Mouse (Mus musculus) MN1 (cell line): Measurements from ENCODE around the gene Gm49396.

Experiments
- DNase-seq: peaks from one replicate; pipeline ENCODE4 v3.0.0-alpha.2; 2016; ENCODE audit warnings: low spot score

Gm49396 gene

DNA sequence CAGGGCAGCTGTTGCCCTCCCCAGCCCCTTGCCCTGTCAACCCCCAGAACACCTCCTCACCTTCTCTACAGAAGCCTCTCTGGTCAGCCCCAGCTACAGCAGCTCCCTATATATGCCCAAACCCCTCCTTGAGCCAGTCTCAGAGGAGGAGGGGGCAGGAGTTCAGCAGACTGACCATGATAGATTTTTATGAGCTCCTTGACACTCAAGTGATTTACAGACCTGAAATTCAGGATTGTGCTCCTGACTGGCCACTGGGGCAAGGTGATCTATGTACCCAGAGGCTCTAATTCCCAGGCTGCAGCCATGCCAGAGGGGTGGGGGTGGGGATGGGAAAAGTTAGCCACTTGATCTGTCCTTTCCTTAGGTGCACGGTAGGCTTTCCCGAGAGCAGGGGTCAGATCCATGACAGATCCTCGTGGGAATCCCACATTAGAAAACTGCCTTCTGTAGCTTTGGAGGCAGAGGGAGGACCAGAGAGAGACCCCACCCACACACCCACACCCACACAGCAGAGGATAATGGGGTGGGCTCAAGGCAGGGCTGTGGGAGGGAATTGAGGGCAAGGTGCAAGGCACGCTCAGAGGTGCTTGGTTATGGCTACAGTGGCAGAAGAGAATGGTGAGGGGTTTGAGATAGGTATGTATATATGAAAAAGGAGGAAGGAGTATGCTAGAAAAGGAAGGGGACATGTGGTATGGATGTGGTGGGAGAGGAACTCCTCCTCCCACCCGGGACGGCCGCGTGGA lies 49.7 kb downstream of the Gm49396 start, which contains the start of gene Upk1a:
Gene Upk1a (minus strand): TSS at position 194 of the 749 bp plus-strand sequence.
- DNase-seq, result no peak

DNA sequence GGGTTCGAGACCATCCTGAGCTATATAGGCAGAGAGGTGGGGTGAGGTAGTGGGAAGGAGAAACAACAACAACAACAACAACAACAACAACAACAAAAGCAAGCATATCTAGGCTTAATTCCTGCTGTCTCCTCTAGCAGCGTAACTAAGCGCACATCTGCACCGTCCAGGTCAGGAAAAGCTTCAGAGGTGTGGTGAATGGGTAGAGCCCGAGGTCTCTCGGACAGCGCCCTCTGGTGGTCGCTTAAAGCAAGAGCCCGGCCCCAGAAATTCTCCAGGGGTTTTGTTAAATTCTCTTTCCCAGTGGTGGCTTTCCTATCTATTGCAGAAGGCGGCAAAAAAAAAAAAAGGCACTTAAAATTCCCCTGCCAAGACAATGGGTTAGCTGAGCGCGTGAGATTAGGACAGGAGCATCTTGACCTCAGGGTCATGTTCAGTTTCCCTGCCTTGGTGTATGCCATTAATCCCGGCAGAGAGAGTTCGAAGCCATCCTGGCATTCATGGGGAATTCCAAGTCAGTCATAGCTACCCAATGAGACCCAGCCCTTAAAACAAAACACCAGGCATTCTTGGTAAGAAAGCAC lies 50.5 kb downstream of the Gm49396 start:
- DNase-seq, result peak; percentile 67

DNA sequence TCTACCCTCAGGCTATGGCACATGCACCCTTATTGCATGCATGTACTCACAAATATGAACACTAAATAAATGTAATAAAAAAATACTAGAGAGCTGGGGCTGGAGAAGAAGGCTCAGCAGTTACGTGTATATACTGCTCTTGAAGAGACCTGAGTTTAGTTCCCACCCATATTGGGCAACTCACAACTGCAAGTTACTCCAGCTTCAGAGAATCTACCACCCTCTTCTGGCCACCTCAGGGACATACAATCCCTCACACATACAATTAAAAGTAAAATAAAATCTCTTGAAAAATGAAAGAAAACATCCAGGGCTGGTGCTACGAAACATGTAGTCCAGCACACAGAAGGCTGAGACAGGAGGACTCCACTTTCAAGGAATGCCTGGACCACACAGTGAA lies 51.3 kb downstream of the Gm49396 start:
- DNase-seq, result no peak

GRCm38 (mm10) chr7:30615049-30615760 lies 52.1 kb downstream of the Gm49396 start:
- no peak for DNase-seq
